Mouse (Mus musculus) CH12.LX (cell line): ENCODE data around the gene Txndc11. TPM values are rescaled to one million over a fixed set of nuclear protein-coding genes. Genes with fewer than 3 reads are reported as not detected.
A peak's percentile ranks its signal among the peaks of the same experiment; 100 is the strongest.

Experiments used
- DNase-seq: peaks from one replicate; pipeline ENCODE4 v3.0.0-alpha.2; 2013; ENCODE audit errors: extremely low read depth
- H3K27ac ChIP-seq: 2 replicates; pipeline ENCODE4 v1.5.1; 2012; ENCODE audit warnings: low read depth, mild to moderate bottlenecking, control low read depth, moderate library complexity; ENCODE audit not compliant: insufficient read depth
- H3K27me3 ChIP-seq: replicated peaks from 2 replicates; pipeline ENCODE3; 2012; ENCODE audit warnings: inconsistent platforms
- H3K36me3 ChIP-seq, 2 experiments: replicated peaks in 1 of 2; 2 replicates each; pipeline versions ENCODE3 to v1.6.1; 2012; ENCODE audit warnings: inconsistent platforms in 1 of 2, low read length in 1 of 2, mild to moderate bottlenecking in 1 of 2, mixed read lengths in 1 of 2, moderate library complexity in 1 of 2; ENCODE audit not compliant: control insufficient read depth in 1 of 2, insufficient read depth in 1 of 2
- H3K4me1 ChIP-seq, 2 experiments: 2 replicates each; pipeline ENCODE4 v1.6.1; 2012; ENCODE audit warnings: inconsistent platforms in 1 of 2, moderate library complexity in 1 of 2; ENCODE audit not compliant: insufficient read depth in 2 of 2, control insufficient read depth in 1 of 2
- H3K4me2 ChIP-seq: 2 replicates; pipeline ENCODE4 v1.6.1; 2012; ENCODE audit warnings: low read depth, mild to moderate bottlenecking, control low read depth; ENCODE audit not compliant: poor library complexity, insufficient read depth, severe bottlenecking
- H3K4me3 ChIP-seq, 3 experiments: fragments of 150-350 bp in 1 of 3; sonication (generic) in 1 of 3; replicated peaks in 1 of 3; 2 replicates each; pipeline versions ENCODE3 to v1.5.1; 2011 to 2012; ENCODE audit warnings: low read depth in 2 of 3, low read length in 2 of 3, mild to moderate bottlenecking in 2 of 3, moderate library complexity in 2 of 3, control low read depth in 1 of 3, improper control_type of control experiment in 1 of 3, inconsistent platforms in 1 of 3, mixed read lengths in 1 of 3; ENCODE audit not compliant: poor library complexity in 1 of 3
- H3K79me2 ChIP-seq: replicated peaks from 2 replicates; pipeline ENCODE4 v1.6.1; 2012; ENCODE audit warnings: mild to moderate bottlenecking, moderate library complexity; ENCODE audit not compliant: control insufficient read depth, poor library complexity, insufficient read depth, severe bottlenecking; ENCODE audit errors: extremely low read depth
- H3K9ac ChIP-seq: 2 replicates; pipeline ENCODE4 v1.6.1; 2012; ENCODE audit warnings: low read depth, mild to moderate bottlenecking, control low read depth, moderate library complexity; ENCODE audit not compliant: insufficient read depth
- H3K9me3 ChIP-seq: replicated peaks from 2 replicates; pipeline ENCODE3; 2012; ENCODE audit warnings: low read length, inconsistent platforms, mixed read lengths
- BHLHE40 ChIP-seq: IDR thresholded peaks from 2 replicates; pipeline ENCODE4 v1.6.1; 2011; ENCODE audit warnings: mild to moderate bottlenecking, low read depth, low read length, improper control_type of control experiment
- CHD1 ChIP-seq: IDR thresholded peaks from 2 replicates; pipeline ENCODE4 v1.6.1; 2012; ENCODE audit warnings: low read depth, low read length, improper control_type of control experiment, inconsistent platforms
- CHD2 ChIP-seq: IDR thresholded peaks from 2 replicates; pipeline ENCODE4 v1.6.1; 2011; ENCODE audit warnings: low read length, improper control_type of control experiment
- CTCF ChIP-seq, 2 experiments: IDR thresholded peaks in 1 of 2; conservative IDR thresholded peaks in 1 of 2; 2 replicates each; pipeline ENCODE4 v1.5.1; 2011 to 2012; ENCODE audit warnings: low read depth in 2 of 2, low read length in 2 of 2, improper control_type of control experiment in 1 of 2, inconsistent platforms in 1 of 2, mild to moderate bottlenecking in 1 of 2, moderate library complexity in 1 of 2
- E2F4 ChIP-seq: IDR thresholded peaks from 2 replicates; pipeline ENCODE4 v1.6.1; 2011; ENCODE audit warnings: low read depth, low read length, improper control_type of control experiment; ENCODE audit not compliant: insufficient replicate concordance
- ELF1 ChIP-seq: IDR thresholded peaks from 2 replicates; pipeline ENCODE4 v1.6.1; 2014; ENCODE audit warnings: low read depth, mild to moderate bottlenecking, inconsistent platforms, low read length, improper control_type of control experiment
- EP300 ChIP-seq: IDR thresholded peaks from 2 replicates; pipeline ENCODE4 v1.6.1; 2011; ENCODE audit warnings: low read length, improper control_type of control experiment
- ETS1 ChIP-seq: conservative IDR thresholded peaks from 2 replicates; pipeline ENCODE4 v1.6.1; 2012; ENCODE audit warnings: low read depth, mild to moderate bottlenecking, inconsistent platforms, low read length, improper control_type of control experiment, moderate library complexity
- GABPA ChIP-seq: IDR thresholded peaks from 2 replicates; pipeline ENCODE4 v1.6.1; 2012; ENCODE audit warnings: low read depth, low read length, improper control_type of control experiment, inconsistent platforms; ENCODE audit not compliant: insufficient replicate concordance
- HCFC1 ChIP-seq: IDR thresholded peaks from 2 replicates; pipeline ENCODE4 v1.6.1; 2012; ENCODE audit warnings: low read depth, mild to moderate bottlenecking, inconsistent platforms, low read length, improper control_type of control experiment
- IRF4 ChIP-seq: IDR thresholded peaks from 2 replicates; pipeline ENCODE4 v1.6.1; 2014; ENCODE audit warnings: low read depth, mild to moderate bottlenecking, inconsistent platforms, low read length, improper control_type of control experiment
- JUN ChIP-seq: IDR thresholded peaks from 2 replicates; pipeline ENCODE4 v1.6.1; 2011; ENCODE audit warnings: low read depth, mild to moderate bottlenecking, low read length, improper control_type of control experiment, moderate library complexity; ENCODE audit not compliant: insufficient read depth
- JUND ChIP-seq: conservative IDR thresholded peaks from 2 replicates; pipeline ENCODE4 v1.6.1; 2011; ENCODE audit warnings: low read depth, low read length, improper control_type of control experiment
- KAT2A ChIP-seq: IDR thresholded peaks from 2 replicates; pipeline ENCODE4 v1.6.1; 2012; ENCODE audit warnings: low read length, improper control_type of control experiment, inconsistent platforms; ENCODE audit not compliant: insufficient replicate concordance
- MAFK ChIP-seq: IDR thresholded peaks from 2 replicates; pipeline ENCODE4 v1.6.1; 2011; ENCODE audit warnings: low read length, improper control_type of control experiment; ENCODE audit not compliant: insufficient replicate concordance
- MAX ChIP-seq: IDR thresholded peaks from 2 replicates; pipeline ENCODE4 v1.6.1; 2011; ENCODE audit warnings: low read length, improper control_type of control experiment
- MAZ ChIP-seq: IDR thresholded peaks from 2 replicates; pipeline ENCODE4 v1.6.1; 2012; ENCODE audit warnings: low read depth, mild to moderate bottlenecking, inconsistent platforms, low read length, improper control_type of control experiment, moderate library complexity
- MEF2A ChIP-seq: IDR thresholded peaks from 2 replicates; pipeline ENCODE4 v1.6.1; 2014; ENCODE audit warnings: low read depth, mild to moderate bottlenecking, inconsistent platforms, low read length, improper control_type of control experiment, borderline replicate concordance
- MXI1 ChIP-seq: IDR thresholded peaks from 2 replicates; pipeline ENCODE4 v1.6.1; 2011; ENCODE audit warnings: mild to moderate bottlenecking, low read depth, low read length, improper control_type of control experiment
- MYC ChIP-seq: IDR thresholded peaks from 2 replicates; pipeline ENCODE4 v1.6.1; 2011; ENCODE audit warnings: low read depth, mild to moderate bottlenecking, improper control_type of control experiment, low read length
- NELFE ChIP-seq: IDR thresholded peaks from 2 replicates; pipeline ENCODE4 v1.6.1; 2011; ENCODE audit warnings: low read depth, low read length, improper control_type of control experiment
- NRF1 ChIP-seq: IDR thresholded peaks from 2 replicates; pipeline ENCODE4 v1.6.1; 2014; ENCODE audit warnings: low read depth, mild to moderate bottlenecking, inconsistent platforms, low read length, improper control_type of control experiment, moderate library complexity
- PAX5 ChIP-seq: IDR thresholded peaks from 2 replicates; pipeline ENCODE4 v1.6.1; 2012; ENCODE audit warnings: low read length, inconsistent platforms, mixed read lengths
- POLR2A ChIP-seq: IDR thresholded peaks from 2 replicates; pipeline ENCODE4 v1.6.1; 2011; ENCODE audit warnings: low read depth, mild to moderate bottlenecking, improper control_type of control experiment, low read length
- POLR2AphosphoS2 ChIP-seq: IDR thresholded peaks from 2 replicates; pipeline ENCODE4 v1.6.1; 2011; ENCODE audit warnings: low read depth, low read length, improper control_type of control experiment
- RAD21 ChIP-seq: IDR thresholded peaks from 2 replicates; pipeline ENCODE4 v1.6.1; 2011; ENCODE audit warnings: low read depth, mild to moderate bottlenecking, low read length, improper control_type of control experiment, moderate library complexity
- RCOR1 ChIP-seq: conservative IDR thresholded peaks from 2 replicates; pipeline ENCODE4 v1.6.1; 2012; ENCODE audit warnings: low read depth, mild to moderate bottlenecking, inconsistent platforms, low read length, improper control_type of control experiment
- SIN3A ChIP-seq: IDR thresholded peaks from 2 replicates; pipeline ENCODE4 v1.6.1; 2012; ENCODE audit warnings: low read length, improper control_type of control experiment, inconsistent platforms
- SMC3 ChIP-seq: IDR thresholded peaks from 2 replicates; pipeline ENCODE4 v1.6.1; 2011; ENCODE audit warnings: low read depth, low read length, improper control_type of control experiment
- TBP ChIP-seq: conservative IDR thresholded peaks from 2 replicates; pipeline ENCODE4 v1.6.1; 2011; ENCODE audit warnings: low read depth, low read length, improper control_type of control experiment
- TCF12 ChIP-seq: IDR thresholded peaks from 2 replicates; pipeline ENCODE4 v1.6.1; 2014; ENCODE audit warnings: low read depth, mild to moderate bottlenecking, inconsistent platforms, low read length, improper control_type of control experiment
- UBTF ChIP-seq: IDR thresholded peaks from 2 replicates; pipeline ENCODE4 v1.6.1; 2012; ENCODE audit warnings: low read depth, mild to moderate bottlenecking, inconsistent platforms, low read length, improper control_type of control experiment, moderate library complexity
- USF1 ChIP-seq: IDR thresholded peaks from 2 replicates; pipeline ENCODE4 v1.6.1; 2014; ENCODE audit warnings: low read depth, mild to moderate bottlenecking, inconsistent platforms, low read length, improper control_type of control experiment
- USF2 ChIP-seq: conservative IDR thresholded peaks from 2 replicates; pipeline ENCODE4 v1.6.1; 2011; ENCODE audit warnings: low read depth, low read length, improper control_type of control experiment
- ZC3H11A ChIP-seq: IDR thresholded peaks from 2 replicates; pipeline ENCODE4 v1.6.1; 2012; ENCODE audit warnings: low read depth, mild to moderate bottlenecking, inconsistent platforms, low read length, improper control_type of control experiment
- ZKSCAN1 ChIP-seq: IDR thresholded peaks from 2 replicates; pipeline ENCODE4 v1.6.1; 2012; ENCODE audit warnings: low read depth, inconsistent platforms, low read length, improper control_type of control experiment, borderline replicate concordance
- ZMIZ1 ChIP-seq: IDR thresholded peaks from 2 replicates; pipeline ENCODE4 v1.6.1; 2012; ENCODE audit warnings: low read depth, mild to moderate bottlenecking, inconsistent platforms, low read length, improper control_type of control experiment
- ZNF384 ChIP-seq: IDR thresholded peaks from 2 replicates; pipeline ENCODE4 v1.6.1; 2012; ENCODE audit warnings: low read depth, low read length, improper control_type of control experiment, inconsistent platforms
- dilution Hi-C: fragments of 300-500 bp; cut with MboI; formaldehyde crosslinking; loops from 2 replicates; pipeline ENCODE4 v1.14.3; 2020; ENCODE audit warnings: low sequenced_read_pairs; ENCODE audit not compliant: extremely low pct_unique_long_range_greater_than_20kb, extremely low pct_ligation_motif_present
- in situ Hi-C: fragments of 300-500 bp; cut with MboI; formaldehyde crosslinking; loops from 3 replicates; pipeline ENCODE4 v1.14.3; 2019; ENCODE audit warnings: low sequenced_read_pairs, low pct_ligation_motif_present, low pct_unique_long_range_greater_than_20kb, mixed read lengths
- polyA plus RNA-seq: library from polyadenylated mRNA; unstranded; fragments of >175 nt; gene quantifications from 2 replicates; pipeline ENCODE4 v1.2.1, GENCODE M21; 2012; ENCODE audit warnings: low read depth; ENCODE audit not compliant: insufficient read length
- total RNA-seq, 2 experiments: library from RNA; depleted of rRNA; stranded (reverse); fragments of 300-350 nt in 1 of 2; fragments of >200 nt in 1 of 2; gene quantifications; 2 replicates each; pipeline ENCODE4 v1.2.3; 2012 to 2014

Txndc11 gene
- total and polyA plus RNA-seq, 3 experiments: 40.6 to 63.2 (median 51.3) TPM

DNA sequence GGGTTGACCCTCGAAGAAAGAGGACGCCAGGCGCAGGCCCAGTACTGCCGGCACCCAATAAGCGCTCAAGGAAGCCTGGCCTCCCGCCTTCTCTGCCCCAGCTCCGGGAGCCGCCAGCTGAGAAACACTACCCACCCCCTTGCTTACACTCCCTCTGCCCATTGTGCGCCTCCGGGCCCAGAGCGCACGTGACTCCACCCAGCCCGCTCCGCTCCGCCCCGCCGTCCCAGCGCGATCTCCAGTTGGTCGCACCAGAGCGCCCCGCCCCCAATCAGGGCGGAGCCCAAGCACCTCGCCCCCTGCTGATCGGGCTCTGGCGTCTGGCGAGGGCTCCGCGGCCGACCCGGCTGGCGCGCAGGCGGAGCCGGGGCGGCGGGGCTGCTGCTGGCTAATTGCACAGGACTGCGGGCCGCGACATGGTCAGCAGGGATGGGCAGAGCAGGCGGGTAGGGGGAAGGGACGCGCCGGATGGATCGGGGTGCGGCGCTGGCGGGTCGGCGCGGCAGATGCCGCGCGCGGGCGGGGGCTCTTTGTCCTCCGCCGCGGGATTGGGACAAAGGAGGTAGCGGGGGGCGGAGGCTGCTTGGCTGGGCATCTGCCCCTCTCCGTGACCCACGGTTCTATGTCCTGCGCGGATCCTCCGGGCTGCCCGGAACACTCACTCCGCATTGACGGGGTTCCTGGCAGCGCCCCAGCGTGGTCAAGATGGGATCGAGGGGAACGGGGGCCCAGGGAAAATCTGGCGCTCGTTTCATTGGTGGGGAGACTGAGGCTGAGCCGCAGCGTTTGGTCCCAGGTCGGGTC, 68.2 kb downstream of the Txndc11 start, which contains the start of gene Litaf:
Litaf (minus strand) TSS at position 129 of the 804 bp plus-strand sequence.
- peak within 1 kb of the TSS; percentile 70 to 74 (median 70) for H3K4me3 ChIP-seq
- dilution Hi-C loops: no loop called here
- H3K27ac ChIP-seq: no peak within 1 kb of the TSS
- peaks cover 0 to 20% of the 10 kb centered on the region in 2 experiments for H3K36me3 ChIP-seq
- H3K4me1 ChIP-seq: peaks cover 49 to 85% of the 10 kb centered on the region in 2 experiments
- peaks cover under 1% of the 10 kb centered on the region for H3K79me2 ChIP-seq
- peak; percentile 99 for DNase-seq
- no peaks in the 10 kb centered on the region for H3K9me3 ChIP-seq
- in situ Hi-C loops: loop anchor here (5.0 kb wide), 1 partner anchor 36 kb away; no protein-coding TSS in a partner anchor
- TF ChIP-seq JUND (no peak), NRF1 (peak; percentile 76), MAX (peak; percentile 99), ZC3H11A (no peak), POLR2AphosphoS2 (peak; percentile 80), JUN (no peak), CHD2 (no peak; the same call in 1 of the 2 replicates), ETS1 (peak; percentile 80), IRF4 (peak; percentile 58), CTCF (conservative IDR thresholded peaks at IDR 0.05 in 1 of 2, IDR thresholded peaks at IDR 0.05 in 1 of 2; ENCODE audit: low read depth in 2 of 2, low read length in 2 of 2) (peak in 1 of 2 experiments; percentile 32; a peak in 2 of 4 replicates), KAT2A (0 out of 2 replicates have a peak, but pooled peaks have one; percentile 70), RCOR1 (peak; percentile 61; the same call in 1 of the 2 replicates), CHD1 (no peak; the same call in 1 of the 2 replicates), MEF2A (peak; percentile 67; the same call in 1 of the 2 replicates), UBTF (peak; percentile 91), SIN3A (peak; percentile 96), MAZ (peak; percentile 83), MYC (peak; percentile 77), POLR2A (peak; percentile 91), EP300 (0 out of 2 replicates have a peak, but pooled peaks have one; percentile 45), HCFC1 (no peak), ZMIZ1 (peak; percentile 93), NELFE (peak; percentile 89), BHLHE40 (peak; percentile 99), USF2 (peak; percentile 91), ZKSCAN1 (no peak), ELF1 (peak; percentile 67), ZNF384 (no peak), TCF12 (peak; percentile 91), E2F4 (no peak), GABPA (no peak), USF1 (peak; percentile 96), TBP (peak; percentile 72), RAD21 (no peak; the same call in none of the 2 replicates), SMC3 (0 out of 2 replicates have a peak, but pooled peaks have one; percentile 13), PAX5 (no peak), MAFK (no peak), MXI1 (peak; percentile 94)
- TF ChIP-seq, all 38 proteins: peak for 25
- peak within 1 kb of the TSS; percentile 49 for H3K4me2 ChIP-seq
- H3K9ac ChIP-seq: peak within 1 kb of the TSS; percentile 64
- no peaks in the 10 kb centered on the region for H3K27me3 ChIP-seq
